Mouse (Mus musculus): Measurements from ENCODE around the gene Gm10392.

- TF ChIP-seq CTCF (IDR thresholded peaks at IDR 0.05; ENCODE audit: control insufficient read depth, insufficient read depth, insufficient read length), result no peak
- no peak for TF ChIP-seq MAX (IDR thresholded peaks at IDR 0.05)
- TF ChIP-seq CEBPB (IDR thresholded peaks at IDR 0.05; ENCODE audit: low read depth), result no peak
These were observed 29.3 kb downstream of the Gm10392 start, which contains the start of gene Ankrd13b for GRCm38 (mm10) chr11:77489591-77490235.
